In genomic region chr4:48634058-48634457, GRCm38 (mm10) we compare ENCODE assay signal across 8 mouse cellular contexts. TPM values are rescaled to one million over a fixed set of nuclear protein-coding genes. Genes with fewer than 3 reads are reported as not detected.
DNase-seq lines count a peak whose midpoint lies in the region; ATAC-seq and TF ChIP-seq lines count a peak whose summit lies in the region.

No protein-coding gene starts in this region.

- no peak overlapping the region for H3K9ac ChIP-seq in intestine, embryonic 16.5 days (ENCODE audit: low read depth, low read length)

- H3K4me1 ChIP-seq in intestine, embryonic 16.5 days (ENCODE audit: control insufficient read depth, insufficient read depth, low read length), result 0 out of 2 replicates have a peak, but pooled peaks cover 3% of the 10 kb centered on the region

- H3K27ac ChIP-seq in left cerebral cortex, adult 2 months, result no peak overlapping the region
- no peak overlapping the region for H3K27ac ChIP-seq in intestine, embryonic 16.5 days (ENCODE audit: low read length)

- no peak overlapping the region for H3K4me3 ChIP-seq in left cerebral cortex, adult 2 months
- no peak overlapping the region for H3K4me3 ChIP-seq in intestine, embryonic 16.5 days (ENCODE audit: low read length)

- WGBS in intestine, embryonic 16.5 days, result 78% methylated on average over 2 of the region's 2 CpGs

- intact Hi-C loops in left cerebral cortex, adult 2 months (cut with DNase I), result no loop called here
- intact Hi-C loops in left cerebral cortex, postnatal 10 days (cut with DNase I), result no loop called here

- DNase-seq in left cerebral cortex, adult 2 months (ENCODE audit: extremely low spot score in 1 of 2, low spot score in 2 of 2), result no peak
- no peak for DNase-seq in left cerebral cortex, postnatal 10 days (ENCODE audit: extremely low spot score in 1 of 2, low spot score in 2 of 2)
- DNase-seq in adipocyte (ENCODE audit: low spot score), result peak; percentile 36
- DNase-seq in heart, postnatal 4 days, result peak; percentile 23
- peak; percentile 37 for DNase-seq in mesoderm, embryonic 11.5 days (ENCODE audit: low read depth, low spot score)
- DNase-seq in cerebellum, postnatal 4 days (ENCODE audit: low spot score in 2 of 2), result no peak
- no peak for DNase-seq in adrenal gland, adult 8-10 months

- H3K4me2 ChIP-seq in intestine, embryonic 16.5 days (ENCODE audit: low read depth, low read length), result no peak overlapping the region

- no peaks in the 10 kb centered on the region for H3K9me3 ChIP-seq in intestine, embryonic 16.5 days (ENCODE audit: control insufficient read depth, low read length)

- TF ChIP-seq CTCF in left cerebral cortex, adult 2 months (IDR thresholded peaks at IDR 0.05), result peak; percentile 46

- H3K36me3 ChIP-seq in intestine, embryonic 16.5 days (ENCODE audit: control insufficient read depth, insufficient read depth, low read length), result peaks cover 2% of the 10 kb centered on the region; the same call in 1 of the 2 replicates

- H3K27me3 ChIP-seq in intestine, embryonic 16.5 days (replicated peaks; ENCODE audit: control insufficient read depth, insufficient read depth, low read length), result no peaks in the 10 kb centered on the region

- ATAC-seq in intestine, embryonic 16.5 days, result no peak

RNA-seq across cellular contexts. Expression of gene Cavin4, which starts 29.3 kb away (rescaled TPM):
- 1 to 10 TPM; 2.1 TPM for total RNA-seq in left cerebral cortex, adult 2 months (2021)
- total RNA-seq in left cerebral cortex, postnatal 10 days (2021), result 1 to 10 TPM; 2.5 to 2.7 TPM
- total RNA-seq in heart, postnatal 4 days (2021), result 10 to 100 TPM; 70.5 to 72.8 TPM
- under 1 TPM in 3 of 4 experiments, not detected in 1; 0.12 to 0.54 (median 0.15) TPM for total RNA-seq in adrenal gland, adult 8-10 months (2022)
- polyA plus RNA-seq in intestine, embryonic 16.5 days (2015; fragmentation: Nextera tagmentation; extraction: Ambion mirVana), result 0.09 and 0.18 TPM in 2 replicates

RNA-seq across cellular contexts. Expression of gene Tmeff1, which starts 49.1 kb away (rescaled TPM):
- 100 to 1,000 TPM; 113 to 119 TPM for total RNA-seq in left cerebral cortex, adult 2 months (2021)
- 100 to 1,000 TPM; 172 TPM for total RNA-seq in left cerebral cortex, postnatal 10 days (2021)
- 10 to 100 TPM; 26.0 to 28.9 TPM for total RNA-seq in heart, postnatal 4 days (2021)
- 10 to 100 TPM in 1 of 4 experiments, 1 to 10 TPM in 3; 5.1 to 11.5 (median 7.9) TPM for total RNA-seq in adrenal gland, adult 8-10 months (2022)
- 5.0 and 5.2 TPM in 2 replicates for polyA plus RNA-seq in intestine, embryonic 16.5 days (2015; fragmentation: Nextera tagmentation; extraction: Ambion mirVana)

Comparison
In these comparisons a context has a peak if more than half of its experiments do, and no peak if none do; other contexts are left out.
1. DNase-seq: peak in adipocyte (single experiment), heart, postnatal 4 days (single experiment) and mesoderm, embryonic 11.5 days (single experiment); none in left cerebral cortex, adult 2 months (0 of 2), left cerebral cortex, postnatal 10 days (0 of 2), cerebellum, postnatal 4 days (0 of 2) and adrenal gland, adult 8-10 months (single experiment).
2. RNA of gene Cavin4, which starts 29.3 kb away (total RNA-seq): 70.5 to 72.8 TPM in heart, postnatal 4 days; 2.5 to 2.7 TPM in left cerebral cortex, postnatal 10 days, 2.1 TPM in left cerebral cortex, adult 2 months and 0.12 to 0.54 TPM in adrenal gland, adult 8-10 months; every median in the first group is over 10 times any median in the second.